Mouse (Mus musculus) heart, postnatal 0 days (tissue): Measurements from ENCODE around the gene Actn2.

ENCODE experiments used
- CTCF ChIP-seq: IDR thresholded peaks from 2 replicates; pipeline ENCODE4 v1.5.1; 2016; ENCODE audit warnings: antibody characterized with exemption, control low read depth, low read depth
- EP300 ChIP-seq: IDR thresholded peaks from 2 replicates; pipeline ENCODE4 v1.6.1; 2016; ENCODE audit warnings: antibody characterized with exemption, low read depth

GRCm38 (mm10) chr13:12274721-12275120 is 65.8 kb downstream of the Actn2 start:
- TF ChIP-seq EP300 (no peak), CTCF (no peak)
